Mouse (Mus musculus) neural tube, embryonic 10.5 days (tissue): ENCODE data around the gene Gm48552.

ENCODE experiments used
- DNase-seq: peaks from one replicate; pipeline ENCODE4 v3.0.0-alpha.2; 2017; ENCODE audit warnings: low spot score; ENCODE audit errors: extremely low spot score

Gene Gm48552

GRCm38 (mm10) chr10:81360721-81361120 lies 28.1 kb upstream of the Gm48552 start:
- no peak for DNase-seq

- no peak for DNase-seq
These were observed 26.4 kb upstream of the Gm48552 start for GRCm38 (mm10) chr10:81362336-81362949.

GRCm38 (mm10) chr10:81363436-81364346 lies 25.1 kb upstream of the Gm48552 start:
- no peak for DNase-seq

GRCm38 (mm10) chr10:81364666-81365065 lies 24.1 kb upstream of the Gm48552 start:
- no peak for DNase-seq

- DNase-seq = no peak
These were observed 23.7 kb upstream of the Gm48552 start for GRCm38 (mm10) chr10:81365073-81365472.

GRCm38 (mm10) chr10:81365672-81366476 lies 22.9 kb upstream of the Gm48552 start, which contains the start of gene 4930404N11Rik:
TSS of gene 4930404N11Rik (minus strand) at chr10:81365816.
- peak; percentile 60 for DNase-seq

GRCm38 (mm10) chr10:81366477-81367206 lies 22.2 kb upstream of the Gm48552 start:
- DNase-seq = no peak

GRCm38 (mm10) chr10:81367207-81367495 lies 21.7 kb upstream of the Gm48552 start:
- DNase-seq = no peak

- no peak for DNase-seq
These were observed 13.5 kb upstream of the Gm48552 start for GRCm38 (mm10) chr10:81375322-81375721.

GRCm38 (mm10) chr10:81376561-81377361 lies 12.0 kb upstream of the Gm48552 start:
- DNase-seq = no peak

GRCm38 (mm10) chr10:81377362-81377664 lies 11.5 kb upstream of the Gm48552 start:
- no peak for DNase-seq

- DNase-seq = no peak
These were observed 10.8 kb upstream of the Gm48552 start, which contains the start of gene Fzr1 for GRCm38 (mm10) chr10:81377793-81378552. TSS of gene Fzr1 (minus strand) at chr10:81378516.

- DNase-seq = peak; percentile 100
These were observed 10.1 kb upstream of the Gm48552 start for GRCm38 (mm10) chr10:81378553-81379182.

GRCm38 (mm10) chr10:81379183-81379553 lies 9.6 kb upstream of the Gm48552 start:
- no peak for DNase-seq

GRCm38 (mm10) chr10:81379809-81380378 lies 8.9 kb upstream of the Gm48552 start:
- DNase-seq = no peak

GRCm38 (mm10) chr10:81382039-81382438 lies 6.8 kb upstream of the Gm48552 start:
- DNase-seq = no peak

GRCm38 (mm10) chr10:81383802-81384604 lies 4.8 kb upstream of the Gm48552 start, which contains the start of the genes Dohh and Gm48551:
TSS of gene Dohh (plus strand) at chr10:81384428.
TSS of gene Gm48551 (plus strand) at chr10:81384466.
- DNase-seq = peak; percentile 99

- no peak for DNase-seq
These were observed 4.2 kb upstream of the Gm48552 start for GRCm38 (mm10) chr10:81384605-81384982.
